Mouse (Mus musculus): Measurements from ENCODE around the gene Clec4n.

- TF ChIP-seq CTCF (IDR thresholded peaks at IDR 0.05; ENCODE audit: control insufficient read depth, insufficient read depth, insufficient read length) (no peak), USF1 (IDR thresholded peaks at IDR 0.05; ENCODE audit: low read depth) (no peak), MYOD1 (IDR thresholded peaks at IDR 0.05; ENCODE audit: control insufficient read depth, insufficient read length, low read depth) (no peak), CEBPB (IDR thresholded peaks at IDR 0.05; ENCODE audit: low read depth) (no peak), FOSL1 (IDR thresholded peaks at IDR 0.05; ENCODE audit: insufficient read depth, low read length, poor library complexity, severe bottlenecking) (no peak), MAX (IDR thresholded peaks at IDR 0.05) (no peak), MYOG (IDR thresholded peaks at IDR 0.05; ENCODE audit: control insufficient read depth, extremely low read depth, insufficient read length) (no peak)
Observed at GRCm38 (mm10) chr6:123289753-123290152, 60.1 kb downstream of the Clec4n start, which contains the start of gene Clec4e.
